Mouse (Mus musculus): ENCODE measurements around the gene Nfkbil1.
A peak's percentile ranks its signal among the peaks of the same experiment; 100 is the strongest.
"Not testable (repeated sequence)": the region's sequence is repeated elsewhere in the genome, so short reads cannot be mapped to it uniquely, and the experiment has no call there.

Nfkbil1 gene

GRCm38 (mm10) chr17:35234090-35234489 lies 1.5 kb downstream of the Nfkbil1 start:
- DNase-seq = not testable (repeated sequence)

- DNase-seq = no peak
These were observed 2.2 kb downstream of the Nfkbil1 start, which contains the start of gene Atp6v1g2 for GRCm38 (mm10) chr17:35233114-35233980. Gene Atp6v1g2 (plus strand): TSS chr17:35233660.

- no peak for DNase-seq
These were observed 2.9 kb downstream of the Nfkbil1 start for GRCm38 (mm10) chr17:35232659-35233058.

GRCm38 (mm10) chr17:35232043-35232442 lies 3.5 kb downstream of the Nfkbil1 start:
- DNase-seq = peak; percentile 90

GRCm38 (mm10) chr17:35231022-35231421 lies 4.6 kb downstream of the Nfkbil1 start:
- no peak for DNase-seq

GRCm38 (mm10) chr17:35226561-35227046 lies 9.0 kb downstream of the Nfkbil1 start:
- no peak for DNase-seq

GRCm38 (mm10) chr17:35225456-35225855 lies 10.1 kb downstream of the Nfkbil1 start:
- DNase-seq = no peak

- DNase-seq = no peak
These were observed 11.0 kb downstream of the Nfkbil1 start for GRCm38 (mm10) chr17:35224641-35225040.

- DNase-seq = no peak
These were observed 13.3 kb downstream of the Nfkbil1 start for GRCm38 (mm10) chr17:35222299-35222698.

- DNase-seq = no peak
These were observed 15.2 kb downstream of the Nfkbil1 start, which contains the start of gene Gm16181 for GRCm38 (mm10) chr17:35220156-35220952. Gene Gm16181 (plus strand): TSS chr17:35220834.

- DNase-seq = no peak
These were observed 16.0 kb downstream of the Nfkbil1 start for GRCm38 (mm10) chr17:35219601-35220041.

GRCm38 (mm10) chr17:35218516-35219193 lies 16.9 kb downstream of the Nfkbil1 start:
- no peak for DNase-seq

GRCm38 (mm10) chr17:35213071-35213470 lies 22.5 kb downstream of the Nfkbil1 start:
- no peak for DNase-seq

GRCm38 (mm10) chr17:35210593-35210992 lies 25.0 kb downstream of the Nfkbil1 start:
- no peak for DNase-seq

- DNase-seq = no peak
These were observed 25.6 kb downstream of the Nfkbil1 start for GRCm38 (mm10) chr17:35209785-35210535.

GRCm38 (mm10) chr17:35205380-35205769 lies 30.2 kb downstream of the Nfkbil1 start:
- no peak for DNase-seq

GRCm38 (mm10) chr17:35204494-35205379 lies 30.9 kb downstream of the Nfkbil1 start, which contains the start of gene Lta:
Gene Lta (minus strand): TSS chr17:35205351.
- no peak for DNase-seq

- DNase-seq = no peak
These were observed 33.1 kb downstream of the Nfkbil1 start for GRCm38 (mm10) chr17:35202442-35202841.

- DNase-seq = no peak
These were observed 33.8 kb downstream of the Nfkbil1 start, which contains the start of gene Tnf for GRCm38 (mm10) chr17:35201787-35202186. Gene Tnf (minus strand): TSS chr17:35202007.

GRCm38 (mm10) chr17:35201128-35201527 lies 34.5 kb downstream of the Nfkbil1 start:
- DNase-seq = no peak

- no peak for DNase-seq
These were observed 35.2 kb downstream of the Nfkbil1 start for GRCm38 (mm10) chr17:35200398-35200797.

Data from embryo, embryonic 11 days (tissue).